Mouse (Mus musculus) heart, postnatal 25 days (tissue): ENCODE results near the gene Wnk3. TPM values are rescaled to one million over a fixed set of nuclear protein-coding genes. Genes with fewer than 3 reads are reported as not detected.
"Not testable (repeated sequence)": the region's sequence is repeated elsewhere in the genome, so short reads cannot be mapped to it uniquely, and the experiment has no call there.

Experiments
- DNase-seq: peaks from one replicate; pipeline ENCODE4 v3.0.0; 2022; ENCODE audit warnings: low spot score
- intact Hi-C: fragments of 180-260 bp; cut with DNase I; formaldehyde crosslinking; loops from one replicate; pipeline ENCODE4 v1.15.1; 2025
- total RNA-seq, 2 experiments: library from RNA; stranded (reverse); gene quantifications; 2 replicates each; pipeline ENCODE4 v1.2.3; 2021

Wnk3 gene
- total RNA-seq, result under 1 TPM; 0.10 to 0.17 TPM

DNA sequence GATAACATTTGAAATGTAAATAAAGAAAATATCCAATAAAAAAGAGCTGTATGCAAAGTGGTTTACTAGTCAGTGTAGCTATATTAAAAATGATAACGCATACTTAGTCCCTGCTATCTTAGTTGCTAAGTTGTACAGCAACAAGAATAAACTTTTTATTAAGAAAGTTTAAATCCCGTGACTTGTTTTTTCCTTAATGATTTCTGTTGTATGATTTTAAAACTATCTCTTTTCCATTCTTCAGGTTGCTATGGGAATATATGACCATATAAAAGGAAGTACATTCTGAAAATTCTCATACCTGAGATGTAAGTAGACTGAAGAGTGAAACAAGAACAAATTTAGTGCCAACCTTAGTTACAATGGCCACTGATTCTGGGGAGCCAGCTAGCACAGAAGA, at the start of gene Wnk3:
TSS of gene Wnk3 (plus strand) at position 301 of the 400 bp plus-strand sequence.
- DNase-seq, result no peak
- intact Hi-C loops, result no loop called here

DNA sequence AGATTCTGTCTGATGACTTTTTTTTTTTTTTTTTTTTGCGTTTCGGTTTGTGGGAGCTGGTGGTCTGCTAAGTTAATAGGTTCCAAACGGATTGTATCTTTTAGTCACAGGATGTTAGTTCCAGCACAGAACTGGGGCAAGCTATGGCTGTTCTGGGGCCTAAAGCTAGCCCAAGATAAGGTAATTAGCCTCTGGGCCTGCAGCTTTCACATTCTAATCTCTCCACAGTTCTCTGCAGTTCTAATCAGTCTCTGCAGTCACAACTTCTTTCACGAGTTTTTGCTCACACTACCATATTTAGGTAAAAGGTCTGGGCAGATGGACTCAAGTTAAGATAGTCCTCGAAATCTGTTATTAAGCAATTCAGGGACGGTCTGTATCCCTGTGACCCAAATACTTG, 39.5 kb upstream of the Wnk3 start:
- intact Hi-C loops, result no loop called here
- DNase-seq, result no peak

GRCm38 (mm10) chrX:151168438-151169131, 29.3 kb upstream of the Wnk3 start:
- no peak for DNase-seq
- intact Hi-C loops, result no loop called here

DNA sequence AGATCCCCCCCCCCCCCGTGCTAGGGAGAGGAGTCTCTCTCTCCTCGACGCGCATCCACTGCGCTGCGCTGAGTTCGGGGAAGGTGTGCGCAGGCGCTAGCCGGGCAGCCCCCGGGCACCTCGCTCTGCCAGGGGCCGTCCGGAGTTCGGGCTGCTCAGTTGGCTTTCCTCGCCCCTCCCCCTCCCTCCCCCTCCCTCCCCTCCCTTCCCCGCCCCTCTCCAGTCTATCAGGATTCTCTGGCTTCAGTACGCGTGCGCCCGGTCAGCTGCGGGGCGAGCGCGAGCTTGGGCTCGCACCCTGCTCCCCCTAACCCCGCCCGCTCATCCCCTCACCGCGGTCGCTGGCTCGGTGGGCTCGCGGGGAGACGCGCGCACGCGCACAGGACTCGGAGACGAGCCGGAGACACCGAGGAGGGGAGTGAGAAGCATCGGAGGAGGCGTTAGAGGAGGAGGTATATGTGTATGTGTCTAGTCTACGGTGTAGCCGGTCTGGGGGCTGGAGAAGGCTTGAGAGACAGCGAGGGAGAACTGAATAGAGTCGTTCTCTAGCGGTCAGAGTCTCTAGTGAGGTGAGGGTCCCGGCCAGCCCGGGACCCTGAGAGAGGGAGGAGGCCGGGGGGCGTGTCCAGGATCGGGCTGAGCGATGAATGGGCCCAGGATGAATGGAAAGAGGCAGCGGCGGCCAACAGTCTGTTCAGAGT, 28.5 kb upstream of the Wnk3 start:
- intact Hi-C loops, result no loop called here
- DNase-seq, result peak; percentile 1

- intact Hi-C loops, DNase-seq: not testable (repeated sequence)
Observed at GRCm38 (mm10) chrX:151173134-151173533, 24.7 kb upstream of the Wnk3 start.

GRCm38 (mm10) chrX:151298329-151298728, 100.5 kb downstream of the Wnk3 start:
- intact Hi-C loops, result no loop called here
- DNase-seq, result no peak

GRCm38 (mm10) chrX:151313732-151314131, 115.9 kb downstream of the Wnk3 start:
- no peak for DNase-seq
- intact Hi-C loops, result no loop called here

- intact Hi-C loops, result no loop called here
- no peak for DNase-seq
Observed at GRCm38 (mm10) chrX:151333615-151334014, 135.7 kb downstream of the Wnk3 start.

GRCm38 (mm10) chrX:151337804-151338203, 139.9 kb downstream of the Wnk3 start:
- peak; percentile 26 for DNase-seq
- intact Hi-C loops, result no loop called here

GRCm38 (mm10) chrX:151343761-151344500, 146.1 kb downstream of the Wnk3 start, which contains the start of gene Fam120c:
Gene Fam120c (plus strand): TSS chrX:151344175.
- DNase-seq, result peak; percentile 71
- intact Hi-C loops, result loop anchor here (5.0 to 10.0 kb wide), 3 partner anchors 173 to 757 kb away; partner anchors contain the start of genes Apex2 and Pfkfb1

- DNase-seq, result peak; percentile 16
- intact Hi-C loops, result loop anchor here (5.0 to 10.0 kb wide), 3 partner anchors 173 to 757 kb away; partner anchors contain the start of genes Apex2 and Pfkfb1
Observed at GRCm38 (mm10) chrX:151344501-151344984, 146.7 kb downstream of the Wnk3 start.

DNA sequence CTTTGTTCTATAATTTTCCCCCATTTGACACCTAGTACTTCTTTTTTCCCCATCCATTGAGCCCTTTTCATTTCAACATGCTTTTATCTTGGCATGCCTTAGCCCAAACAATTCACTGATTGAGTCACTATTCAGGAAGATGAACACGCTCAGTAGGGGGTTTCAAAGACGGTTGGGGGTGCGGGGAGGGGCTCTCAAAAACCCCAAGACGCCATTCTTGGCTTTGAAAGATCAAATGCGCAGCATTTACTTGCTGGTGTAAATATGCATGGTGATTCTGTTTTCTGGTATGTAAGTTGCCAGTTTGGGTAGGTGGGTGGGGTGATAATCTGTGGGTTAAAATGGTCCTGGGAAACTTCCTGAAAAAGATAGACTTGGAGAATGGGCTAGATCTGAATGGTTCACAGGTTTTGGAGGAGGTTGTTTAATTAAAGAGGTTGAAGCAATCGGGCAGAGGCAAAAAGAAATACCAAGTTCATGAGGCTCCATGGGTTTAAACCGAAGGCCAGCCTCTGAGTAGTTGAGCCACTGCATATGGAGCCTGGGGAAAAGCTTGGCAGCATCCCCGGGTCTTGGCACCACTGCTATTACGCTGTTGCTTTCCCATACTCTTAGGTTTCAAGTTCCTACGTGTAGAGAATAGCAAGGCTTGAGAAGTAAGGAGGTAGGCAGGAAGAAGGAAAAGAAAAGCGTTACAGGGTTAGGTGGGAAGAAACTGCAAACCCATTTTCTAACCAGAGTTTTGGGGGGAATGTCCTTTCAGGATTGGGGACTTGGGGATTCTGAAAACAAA, 147.7 kb downstream of the Wnk3 start:
- intact Hi-C loops, result loop anchor here (10.0 kb wide), 1 partner anchor 211 kb away; no protein-coding TSS in a partner anchor
- DNase-seq, result no peak

- intact Hi-C loops, result loop anchor here (10.0 kb wide), 1 partner anchor 212 kb away; no protein-coding TSS in a partner anchor
- DNase-seq, result no peak
Observed at GRCm38 (mm10) chrX:151347278-151347677, 149.4 kb downstream of the Wnk3 start.

- intact Hi-C loops, result loop anchor here (10.0 kb wide), 1 partner anchor 215 kb away; no protein-coding TSS in a partner anchor
- no peak for DNase-seq
Observed at GRCm38 (mm10) chrX:151349322-151349721, 151.4 kb downstream of the Wnk3 start.

Other genes with a start within 250 kb of the Wnk3 start
- gene Gnl3l, start 180.8 kb upstream of the Wnk3 start, total RNA-seq, result 10 to 100 TPM; 34.9 to 40.3 TPM
- 10 to 100 TPM in 1 of 2 experiments, 1 to 10 TPM in 1; 9.2 to 10.9 TPM for gene Fgd1, start 151.9 kb upstream of the Wnk3 start, total RNA-seq
- 10 to 100 TPM; 10.1 to 10.6 TPM for gene Tsr2, start 101.5 kb upstream of the Wnk3 start, total RNA-seq
- 10 to 100 TPM; 13.1 to 13.9 TPM for gene Fam120c, start 146.1 kb downstream of the Wnk3 start, total RNA-seq